Mouse (Mus musculus): ENCODE results near the gene Actr6. TPM values are rescaled to one million over a fixed set of nuclear protein-coding genes. Genes with fewer than 3 reads are reported as not detected.

Gene Actr6
- polyA plus RNA-seq, 1 experiment from 2014 or later: 34.3 TPM

- WGBS: 84% methylated on average over 4 of the region's 4 CpGs
- ATAC-seq (ENCODE audit: low read depth): no peak
These were observed 11.2 kb upstream of the Actr6 start for GRCm38 (mm10) chr10:89743266-89743665.

GRCm38 (mm10) chr10:89740995-89741394, 8.9 kb upstream of the Actr6 start:
- no peak for ATAC-seq (ENCODE audit: low read depth)
- no peak overlapping the region for H3K27ac ChIP-seq (ENCODE audit: low read length)

More at GRCm38 (mm10) chr10:89743266-89743665, 11.2 kb upstream of the Actr6 start:
- no peak overlapping the region for H3K4me3 ChIP-seq (ENCODE audit: low read length)
- no peaks in the 10 kb centered on the region for H3K36me3 ChIP-seq (ENCODE audit: control insufficient read depth, insufficient read depth, low read length)
- H3K4me1 ChIP-seq (replicated peaks; ENCODE audit: control insufficient read depth, insufficient read depth, low read length): peaks cover 4% of the 10 kb centered on the region
- no peaks in the 10 kb centered on the region for H3K27me3 ChIP-seq (ENCODE audit: control insufficient read depth, insufficient read depth, low read depth, low read length)
- H3K9ac ChIP-seq (ENCODE audit: low read length): no peak overlapping the region
- no peaks in the 10 kb centered on the region for H3K9me3 ChIP-seq (ENCODE audit: control insufficient read depth, low read length)
- H3K27ac ChIP-seq (ENCODE audit: low read length): no peak overlapping the region
- H3K4me2 ChIP-seq (ENCODE audit: low read depth, low read length): no peak overlapping the region

DNA sequence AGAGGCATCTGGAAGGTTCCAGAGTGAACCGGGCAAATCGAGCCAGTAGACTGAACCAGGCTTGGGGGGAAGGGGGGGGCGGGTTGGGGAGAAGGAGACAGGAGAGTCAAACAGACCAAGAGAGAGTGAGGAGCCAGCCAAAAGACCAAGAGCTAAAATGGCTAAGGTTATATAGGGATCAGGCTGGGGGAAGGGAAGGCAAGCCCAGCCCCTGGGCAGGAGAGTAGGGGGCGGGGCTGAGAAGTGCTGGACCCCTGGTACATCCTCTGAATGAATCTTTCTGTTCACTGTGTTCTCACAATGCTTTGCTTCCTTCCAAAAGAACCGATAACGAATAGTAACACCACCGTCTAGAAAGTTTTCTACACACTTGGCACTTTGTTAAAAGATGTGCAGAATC, 7.6 kb upstream of the Actr6 start:
- no peak for ATAC-seq (ENCODE audit: low read depth)
- Histone ChIP-seq H3K4me2 (ENCODE audit: low read depth, low read length) (no peak overlapping the region), H3K4me1 (replicated peaks; ENCODE audit: control insufficient read depth, insufficient read depth, low read length) (no peaks in the 10 kb centered on the region; the same call in 1 of the 2 replicates), H3K36me3 (ENCODE audit: control insufficient read depth, insufficient read depth, low read length) (no peaks in the 10 kb centered on the region), H3K27ac (ENCODE audit: low read length) (no peak overlapping the region), H3K27me3 (ENCODE audit: control insufficient read depth, insufficient read depth, low read depth, low read length) (no peaks in the 10 kb centered on the region), H3K9ac (ENCODE audit: low read length) (no peak overlapping the region), H3K9me3 (ENCODE audit: control insufficient read depth, low read length) (no peaks in the 10 kb centered on the region), H3K4me3 (ENCODE audit: low read length) (no peak overlapping the region)
- WGBS: 53% methylated on average over 7 of the region's 7 CpGs

More at GRCm38 (mm10) chr10:89740995-89741394, 8.9 kb upstream of the Actr6 start:
- Histone ChIP-seq H3K4me1 (replicated peaks; ENCODE audit: control insufficient read depth, insufficient read depth, low read length) (no peaks in the 10 kb centered on the region; the same call in 1 of the 2 replicates), H3K4me2 (ENCODE audit: low read depth, low read length) (no peak overlapping the region), H3K36me3 (ENCODE audit: control insufficient read depth, insufficient read depth, low read length) (no peaks in the 10 kb centered on the region), H3K4me3 (ENCODE audit: low read length) (no peak overlapping the region), H3K27me3 (ENCODE audit: control insufficient read depth, insufficient read depth, low read depth, low read length) (no peaks in the 10 kb centered on the region), H3K9me3 (ENCODE audit: control insufficient read depth, low read length) (no peaks in the 10 kb centered on the region), H3K9ac (ENCODE audit: low read length) (no peak overlapping the region)
- 75% methylated on average over 6 of the region's 6 CpGs for WGBS

DNA sequence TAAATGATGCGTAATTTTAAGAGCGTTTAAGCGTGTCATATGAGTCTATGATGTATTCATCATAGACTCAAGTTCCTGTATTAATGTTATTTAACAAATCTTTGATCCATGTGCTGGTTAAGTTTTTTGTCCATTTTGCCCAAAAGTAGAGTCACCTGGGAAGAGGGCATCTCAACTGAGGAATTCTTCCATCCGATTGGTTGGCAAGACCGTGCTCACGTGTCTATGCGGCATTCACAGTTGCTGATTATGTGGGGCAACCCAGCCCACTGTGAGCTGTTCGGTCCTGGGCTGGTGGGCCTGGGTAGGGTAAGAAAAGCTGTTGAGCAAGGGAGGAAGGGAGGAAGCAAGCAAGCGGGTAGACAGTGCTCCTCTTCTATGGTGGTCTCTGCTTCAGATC, 6.3 kb upstream of the Actr6 start:
- no peaks in the 10 kb centered on the region for H3K27me3 ChIP-seq (ENCODE audit: control insufficient read depth, insufficient read depth, low read depth, low read length)
- 90% methylated on average over 9 of the region's 9 CpGs for WGBS
- no peak overlapping the region for H3K27ac ChIP-seq (ENCODE audit: low read length)
- no peaks in the 10 kb centered on the region for H3K4me1 ChIP-seq (replicated peaks; ENCODE audit: control insufficient read depth, insufficient read depth, low read length)
- no peak overlapping the region for H3K4me3 ChIP-seq (ENCODE audit: low read length)
- no peaks in the 10 kb centered on the region for H3K36me3 ChIP-seq (ENCODE audit: control insufficient read depth, insufficient read depth, low read length)
- ATAC-seq (ENCODE audit: low read depth): no peak
- H3K9me3 ChIP-seq (ENCODE audit: control insufficient read depth, low read length): no peaks in the 10 kb centered on the region
- H3K4me2 ChIP-seq (ENCODE audit: low read depth, low read length): no peak overlapping the region
- H3K9ac ChIP-seq (ENCODE audit: low read length): no peak overlapping the region

DNA sequence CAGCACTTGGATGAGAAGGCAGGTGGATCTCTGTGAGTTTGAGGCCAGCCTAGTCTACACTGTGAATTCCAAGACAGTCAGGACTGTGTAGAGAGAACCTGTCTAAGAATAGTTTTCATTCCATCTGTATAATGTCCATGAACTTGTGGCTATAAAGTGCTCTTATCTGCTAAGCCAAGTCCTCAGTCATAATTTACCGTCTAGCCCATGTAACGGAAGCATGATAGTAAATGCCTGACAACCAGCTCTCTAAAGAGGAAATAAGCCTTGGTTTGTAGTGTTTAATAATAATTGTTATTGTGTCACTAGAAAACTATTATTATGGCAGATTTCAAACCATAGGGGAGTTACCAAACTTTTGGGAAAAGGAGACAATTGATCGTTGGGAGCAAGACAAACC, 5.8 kb upstream of the Actr6 start:
- 75% methylated on average over 3 of the region's 3 CpGs for WGBS
- no peak overlapping the region for H3K27ac ChIP-seq (ENCODE audit: low read length)
- no peak overlapping the region for H3K4me3 ChIP-seq (ENCODE audit: low read length)
- H3K9ac ChIP-seq (ENCODE audit: low read length): no peak overlapping the region
- no peaks in the 10 kb centered on the region for H3K36me3 ChIP-seq (ENCODE audit: control insufficient read depth, insufficient read depth, low read length)
- H3K9me3 ChIP-seq (ENCODE audit: control insufficient read depth, low read length): no peaks in the 10 kb centered on the region
- ATAC-seq (ENCODE audit: low read depth): no peak
- H3K4me2 ChIP-seq (ENCODE audit: low read depth, low read length): no peak overlapping the region
- H3K4me1 ChIP-seq (replicated peaks; ENCODE audit: control insufficient read depth, insufficient read depth, low read length): peaks cover under 1% of the 10 kb centered on the region; the same call in 1 of the 2 replicates
- no peaks in the 10 kb centered on the region for H3K27me3 ChIP-seq (ENCODE audit: control insufficient read depth, insufficient read depth, low read depth, low read length)

DNA sequence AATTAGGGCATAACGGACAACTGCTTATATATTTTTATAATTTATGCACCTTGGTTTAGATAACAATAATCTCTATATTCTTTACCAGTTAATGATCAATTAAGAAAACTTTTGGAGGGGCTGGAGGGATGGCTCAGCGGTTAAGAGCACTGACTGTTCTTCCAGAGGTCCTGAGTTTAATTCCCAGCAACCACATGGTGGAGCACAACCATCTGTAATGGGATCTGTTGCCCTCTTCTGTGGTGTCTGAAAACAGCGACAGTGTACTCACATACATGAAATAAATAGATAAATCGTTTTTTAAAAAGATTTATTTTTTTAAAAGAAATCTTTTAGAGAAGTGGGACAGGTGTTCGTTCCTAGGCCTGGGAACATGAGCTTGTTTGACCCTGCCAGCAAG, 5.0 kb upstream of the Actr6 start:
- 29% methylated on average over 5 of the region's 5 CpGs for WGBS
- H3K4me3 ChIP-seq (ENCODE audit: low read length): no peak overlapping the region
- H3K9me3 ChIP-seq (ENCODE audit: control insufficient read depth, low read length): no peaks in the 10 kb centered on the region
- no peak overlapping the region for H3K4me2 ChIP-seq (ENCODE audit: low read depth, low read length)
- H3K27me3 ChIP-seq (ENCODE audit: control insufficient read depth, insufficient read depth, low read depth, low read length): no peaks in the 10 kb centered on the region
- H3K36me3 ChIP-seq (ENCODE audit: control insufficient read depth, insufficient read depth, low read length): no peaks in the 10 kb centered on the region
- no peak overlapping the region for H3K9ac ChIP-seq (ENCODE audit: low read length)
- peaks cover 2% of the 10 kb centered on the region; the same call in 1 of the 2 replicates for H3K4me1 ChIP-seq (replicated peaks; ENCODE audit: control insufficient read depth, insufficient read depth, low read length)
- no peak overlapping the region for H3K27ac ChIP-seq (ENCODE audit: low read length)
- ATAC-seq (ENCODE audit: low read depth): no peak

DNA sequence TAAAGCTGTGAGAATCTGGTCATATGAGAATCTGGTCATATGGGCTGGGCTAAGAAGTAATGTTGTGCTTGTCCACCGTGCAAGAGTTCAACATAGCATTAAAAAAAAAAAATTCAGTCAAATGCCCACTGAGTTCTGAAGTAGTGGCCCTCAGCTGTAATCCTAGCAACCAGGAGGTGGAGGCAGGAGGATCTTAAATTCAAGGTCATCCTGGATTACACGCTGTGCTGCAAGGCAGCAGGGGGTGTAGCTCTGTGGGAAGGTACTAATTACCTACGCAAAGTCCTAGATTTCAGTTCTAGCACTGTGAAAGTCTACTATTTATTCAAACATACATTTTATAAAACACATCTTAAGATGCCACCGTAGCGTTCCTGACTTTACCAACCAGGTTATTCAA, 754 bp downstream of the Actr6 start:
- WGBS: 13% methylated on average over 5 of the region's 5 CpGs
- Histone ChIP-seq H3K4me2 (ENCODE audit: low read depth, low read length) (peak overlapping the region; percentile 81), H3K4me1 (replicated peaks; ENCODE audit: control insufficient read depth, insufficient read depth, low read length) (peaks cover 8% of the 10 kb centered on the region), H3K4me3 (ENCODE audit: low read length) (peak overlapping the region; percentile 84), H3K9me3 (ENCODE audit: control insufficient read depth, low read length) (no peaks in the 10 kb centered on the region), H3K9ac (ENCODE audit: low read length) (peak overlapping the region; percentile 77), H3K36me3 (ENCODE audit: control insufficient read depth, insufficient read depth, low read length) (peaks cover 5% of the 10 kb centered on the region; the same call in 1 of the 2 replicates), H3K27ac (ENCODE audit: low read length) (no peak overlapping the region), H3K27me3 (ENCODE audit: control insufficient read depth, insufficient read depth, low read depth, low read length) (no peaks in the 10 kb centered on the region)
- no peak for ATAC-seq (ENCODE audit: low read depth)

DNA sequence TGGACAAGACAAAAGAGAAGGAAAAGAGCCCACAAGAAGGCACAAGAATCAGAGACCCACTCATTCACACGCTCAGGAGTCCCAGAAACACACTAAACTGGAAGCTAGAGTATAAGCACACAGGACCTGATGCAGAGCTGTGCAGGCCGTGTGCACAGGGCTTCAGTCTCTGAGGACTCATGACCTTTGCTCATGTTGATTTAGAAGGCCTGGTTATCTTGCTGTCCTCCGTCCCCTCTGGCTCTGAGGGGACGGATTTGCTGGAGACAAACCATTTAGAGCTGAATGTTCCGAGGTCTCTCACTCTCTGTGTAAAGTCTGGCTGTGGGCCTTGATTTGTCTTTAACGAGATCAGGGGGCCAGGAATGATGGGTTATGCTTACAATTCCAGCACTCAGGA, 1.7 kb downstream of the Actr6 start:
- Histone ChIP-seq H3K27me3 (ENCODE audit: control insufficient read depth, insufficient read depth, low read depth, low read length) (no peaks in the 10 kb centered on the region), H3K9me3 (ENCODE audit: control insufficient read depth, low read length) (no peaks in the 10 kb centered on the region), H3K9ac (ENCODE audit: low read length) (no peak overlapping the region), H3K4me2 (ENCODE audit: low read depth, low read length) (no peak overlapping the region), H3K27ac (ENCODE audit: low read length) (no peak overlapping the region), H3K36me3 (ENCODE audit: control insufficient read depth, insufficient read depth, low read length) (peaks cover 9% of the 10 kb centered on the region), H3K4me3 (ENCODE audit: low read length) (no peak overlapping the region), H3K4me1 (replicated peaks; ENCODE audit: control insufficient read depth, insufficient read depth, low read length) (peaks cover 8% of the 10 kb centered on the region)
- WGBS: 75% methylated on average over 6 of the region's 6 CpGs
- ATAC-seq (ENCODE audit: low read depth): no peak

DNA sequence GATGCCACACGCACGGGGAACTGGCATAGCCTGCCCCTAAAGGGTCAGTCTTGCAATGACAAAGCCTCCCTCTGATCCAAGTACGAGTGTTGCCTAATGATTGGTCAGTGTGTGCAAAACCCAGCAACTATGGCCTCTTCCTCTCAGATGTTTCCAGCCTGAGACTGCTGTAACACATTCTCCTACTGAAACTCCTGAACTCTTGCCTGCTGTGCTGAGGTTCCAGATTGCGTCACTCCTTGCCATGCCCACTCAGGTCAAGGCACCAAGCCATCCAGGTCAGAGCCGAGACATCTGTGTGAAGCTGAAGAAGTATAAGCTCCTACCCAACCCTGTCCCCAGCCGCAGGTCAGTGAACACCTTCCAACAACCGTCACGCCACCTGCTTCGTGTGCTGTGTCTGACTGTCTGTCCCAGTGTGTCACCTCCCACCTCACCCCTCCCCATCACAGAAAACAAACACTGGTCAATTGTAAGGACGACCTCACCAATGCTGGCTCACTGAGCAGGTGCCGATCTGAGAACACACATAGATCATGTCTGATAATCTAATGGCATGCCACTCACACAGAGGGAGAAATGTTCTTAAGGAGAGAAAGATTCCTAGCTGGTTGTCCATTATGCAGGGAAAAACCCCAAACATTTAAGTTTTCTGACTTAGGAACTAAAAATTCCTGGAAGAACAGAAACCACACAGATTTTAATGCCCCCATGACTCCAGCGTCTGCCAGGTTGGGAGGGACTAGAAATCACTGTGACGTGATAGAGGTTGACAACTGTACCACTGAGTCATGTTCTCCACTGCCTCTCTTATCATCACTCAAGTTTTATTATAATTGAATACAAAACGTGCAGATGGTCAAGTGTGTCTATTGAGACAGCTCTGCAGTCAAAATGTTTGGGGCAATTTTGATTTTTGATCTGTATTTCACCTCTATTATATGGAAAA, 9.6 kb downstream of the Actr6 start:
- no peak overlapping the region for H3K4me2 ChIP-seq (ENCODE audit: low read depth, low read length)
- 82% methylated on average over 14 of the region's 14 CpGs for WGBS
- H3K27me3 ChIP-seq (ENCODE audit: control insufficient read depth, insufficient read depth, low read depth, low read length): no peaks in the 10 kb centered on the region
- peaks cover 21% of the 10 kb centered on the region for H3K36me3 ChIP-seq (ENCODE audit: control insufficient read depth, insufficient read depth, low read length)
- no peak for ATAC-seq (ENCODE audit: low read depth)
- no peak overlapping the region for H3K4me3 ChIP-seq (ENCODE audit: low read length)
- no peaks in the 10 kb centered on the region for H3K9me3 ChIP-seq (ENCODE audit: control insufficient read depth, low read length)
- H3K27ac ChIP-seq (ENCODE audit: low read length): no peak overlapping the region
- H3K4me1 ChIP-seq (replicated peaks; ENCODE audit: control insufficient read depth, insufficient read depth, low read length): no peaks in the 10 kb centered on the region
- no peak overlapping the region for H3K9ac ChIP-seq (ENCODE audit: low read length)

Measured in lung, embryonic 16.5 days (tissue).